Mouse (Mus musculus) olfactory bulb, adult 2 months (tissue): Measurements from ENCODE around the gene Psenen.

Experiments
- CTCF ChIP-seq: fragments of 200-500 bp; IDR thresholded peaks from 2 replicates; pipeline ENCODE4 v1.5.1; 2012; ENCODE audit warnings: low read depth, mild to moderate bottlenecking, low read length, moderate library complexity; ENCODE audit not compliant: insufficient read depth
- POLR2A ChIP-seq: fragments of 200-500 bp; IDR thresholded peaks from 2 replicates; pipeline ENCODE4 v1.6.1; 2012; ENCODE audit warnings: mild to moderate bottlenecking, low read depth, low read length, moderate library complexity; ENCODE audit not compliant: insufficient read depth

- TF ChIP-seq CTCF (peak; percentile 87), POLR2A (no peak)
Observed at GRCm38 (mm10) chr7:30589435-30590301, 26.2 kb upstream of the Psenen start.
